Mouse (Mus musculus) G1E (cell line): ENCODE data around the gene Dnal4.

Source experiments
- CTCF ChIP-seq: IDR thresholded peaks from 2 replicates; pipeline ENCODE4 v1.5.1; 2012; ENCODE audit warnings: low read depth, low read length, inconsistent platforms, mixed read lengths
- GATA1 ChIP-seq: IDR thresholded peaks from 2 replicates; pipeline ENCODE4 v1.6.1; 2012; ENCODE audit warnings: borderline replicate concordance, low read length, inconsistent platforms, mixed read lengths
- GATA2 ChIP-seq: IDR thresholded peaks from 2 replicates; pipeline ENCODE4 v1.6.1; 2012; ENCODE audit warnings: low read depth, low read length, inconsistent platforms, borderline replicate concordance
- POLR2AphosphoS5 ChIP-seq: IDR thresholded peaks from 2 replicates; pipeline ENCODE4 v1.6.1; 2012; ENCODE audit warnings: low read depth, low read length, inconsistent platforms; ENCODE audit not compliant: insufficient replicate concordance
- TAL1 ChIP-seq: conservative IDR thresholded peaks from 2 replicates; pipeline ENCODE4 v1.6.1; 2012; ENCODE audit warnings: low read depth, low read length, inconsistent platforms, mixed read lengths

DNA sequence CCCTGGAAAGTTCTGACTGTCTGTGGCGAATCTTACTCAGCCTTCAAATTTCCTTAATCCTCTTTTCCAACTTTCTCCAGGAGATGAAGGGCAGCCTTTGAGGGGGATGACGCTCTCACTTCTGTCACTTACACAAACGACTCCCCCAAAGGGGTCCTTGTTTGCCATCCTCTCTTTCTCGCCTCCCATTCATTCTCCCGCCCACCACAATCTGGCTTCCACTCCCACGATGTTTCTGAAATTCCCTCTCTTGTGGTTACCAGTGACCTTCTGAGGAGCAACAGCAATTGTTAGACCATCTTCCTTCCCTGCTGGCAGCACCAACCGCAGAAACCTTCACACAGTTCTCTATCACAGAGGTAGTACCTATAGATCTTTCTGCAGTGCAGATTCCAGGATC lies 2.0 kb downstream of the Dnal4 start:
- TF ChIP-seq CTCF (no peak), TAL1 (no peak), GATA2 (no peak), POLR2AphosphoS5 (no peak), GATA1 (no peak)
